Mouse (Mus musculus) MEL (cell line): Measurements from ENCODE around the gene Mfng. TPM values are rescaled to one million over a fixed set of nuclear protein-coding genes. Genes with fewer than 3 reads are reported as not detected.

Source experiments
- DNase-seq: peaks from one replicate; pipeline ENCODE4 v3.0.0; 2011; ENCODE audit warnings: low read depth, low spot score
- H3K27ac ChIP-seq: 2 replicates; pipeline ENCODE4 v1.5.1; 2012; ENCODE audit warnings: low read depth, mild to moderate bottlenecking, control low read depth, low read length, moderate library complexity; ENCODE audit not compliant: control insufficient read depth
- H3K27me3 ChIP-seq, 2 experiments: fragments of 150-350 bp in 1 of 2; sonication (generic) in 1 of 2; 2 replicates each; pipeline ENCODE4 v1.6.1; 2012; ENCODE audit warnings: low read length in 2 of 2, mild to moderate bottlenecking in 2 of 2, improper control_type of control experiment in 1 of 2, moderate library complexity in 1 of 2; ENCODE audit not compliant: insufficient read depth in 2 of 2, control insufficient read depth in 1 of 2
- H3K36me3 ChIP-seq, 2 experiments: 2 replicates each; pipeline ENCODE4 v1.6.1; 2012 to 2014; ENCODE audit warnings: low read length in 2 of 2, improper control_type of control experiment in 1 of 2, inconsistent platforms in 1 of 2, mild to moderate bottlenecking in 1 of 2; ENCODE audit not compliant: insufficient read depth in 2 of 2, control insufficient read depth in 1 of 2
- H3K4me1 ChIP-seq, 2 experiments: fragments of 150-350 bp in 1 of 2; sonication (generic) in 1 of 2; 2 replicates each; pipeline ENCODE4 v1.6.1; 2012; ENCODE audit warnings: low read length in 2 of 2, improper control_type of control experiment in 1 of 2, mild to moderate bottlenecking in 1 of 2; ENCODE audit not compliant: insufficient read depth in 2 of 2, control insufficient read depth in 1 of 2
- H3K4me3 ChIP-seq, 2 experiments: fragments of 150-350 bp in 1 of 2; sonication (generic) in 1 of 2; 2 replicates each; pipeline ENCODE4 v1.5.1; 2012; ENCODE audit warnings: low read depth in 2 of 2, low read length in 2 of 2, mild to moderate bottlenecking in 2 of 2, moderate library complexity in 2 of 2, control low read depth in 1 of 2, improper control_type of control experiment in 1 of 2; ENCODE audit not compliant: control insufficient read depth in 1 of 2, insufficient read depth in 1 of 2
- H3K79me2 ChIP-seq: 2 replicates; pipeline ENCODE4 v1.6.1; 2012; ENCODE audit warnings: mild to moderate bottlenecking, low read length, moderate library complexity; ENCODE audit not compliant: control insufficient read depth, poor library complexity, insufficient read depth
- H3K9ac ChIP-seq: 2 replicates; pipeline ENCODE4 v1.6.1; 2012; ENCODE audit warnings: low read depth, mild to moderate bottlenecking, control low read depth, low read length, moderate library complexity; ENCODE audit not compliant: control insufficient read depth, poor library complexity, severe bottlenecking
- H3K9me3 ChIP-seq: fragments of 150-350 bp; sonication (generic); replicated peaks from 2 replicates; pipeline ENCODE4 v1.6.1; 2012; ENCODE audit warnings: mild to moderate bottlenecking, low read length, improper control_type of control experiment, moderate library complexity; ENCODE audit not compliant: insufficient read depth
- CHD2 ChIP-seq: IDR thresholded peaks from 2 replicates; pipeline ENCODE4 v1.6.1; 2011; ENCODE audit warnings: low read length, improper control_type of control experiment
- CTCF ChIP-seq, 3 experiments: IDR thresholded peaks in 2 of 3; conservative IDR thresholded peaks in 1 of 3; 2 replicates each; pipeline ENCODE4 v1.5.1; 2011 to 2012; ENCODE audit warnings: low read length in 3 of 3, low read depth in 2 of 3, mild to moderate bottlenecking in 2 of 3, improper control_type of control experiment in 1 of 3, inconsistent platforms in 1 of 3, mixed read lengths in 1 of 3, moderate library complexity in 1 of 3; ENCODE audit not compliant: control insufficient read depth in 1 of 3, insufficient read depth in 1 of 3, poor library complexity in 1 of 3, severe bottlenecking in 1 of 3
- EP300 ChIP-seq, 2 experiments: IDR thresholded peaks; 2 replicates each; pipeline ENCODE4 v1.6.1; 2011; ENCODE audit warnings: improper control_type of control experiment in 2 of 2, low read length in 2 of 2, low read depth in 1 of 2, mild to moderate bottlenecking in 1 of 2
- JUND ChIP-seq: IDR thresholded peaks from 2 replicates; pipeline ENCODE4 v1.6.1; 2011; ENCODE audit warnings: low read depth, mild to moderate bottlenecking, improper control_type of control experiment, low read length
- MAFK ChIP-seq: IDR thresholded peaks from 2 replicates; pipeline ENCODE4 v1.6.1; 2011; ENCODE audit warnings: low read depth, mild to moderate bottlenecking, low read length, improper control_type of control experiment, borderline replicate concordance
- MAX ChIP-seq: IDR thresholded peaks from 2 replicates; pipeline ENCODE4 v1.6.1; 2011; ENCODE audit warnings: low read length, improper control_type of control experiment
- MYC ChIP-seq: IDR thresholded peaks from 2 replicates; pipeline ENCODE4 v1.6.1; 2011; ENCODE audit warnings: low read depth, mild to moderate bottlenecking, low read length, improper control_type of control experiment, moderate library complexity
- RAD21 ChIP-seq: IDR thresholded peaks from 2 replicates; pipeline ENCODE4 v1.6.1; 2011; ENCODE audit warnings: mild to moderate bottlenecking, low read depth, low read length, improper control_type of control experiment
- SMC3 ChIP-seq: IDR thresholded peaks from 2 replicates; pipeline ENCODE4 v1.6.1; 2011; ENCODE audit warnings: low read depth, low read length, improper control_type of control experiment
- TAL1 ChIP-seq: IDR thresholded peaks from 2 replicates; pipeline ENCODE4 v1.6.1; 2012; ENCODE audit warnings: mild to moderate bottlenecking, inconsistent platforms, low read length, moderate library complexity, mixed read lengths
- ZMIZ1 ChIP-seq: IDR thresholded peaks from 2 replicates; pipeline ENCODE4 v1.6.1; 2012; ENCODE audit warnings: low read depth, mild to moderate bottlenecking, inconsistent platforms, low read length, improper control_type of control experiment, moderate library complexity
- polyA plus RNA-seq, 2 experiments: library from polyadenylated mRNA; stranded (reverse) in 1 of 2; unstranded in 1 of 2; fragments of >175 nt in 1 of 2; fragments of >200 nt in 1 of 2; gene quantifications; 2 replicates each; pipeline versions ENCODE4 v1.2.1 to v1.2.4; 2012; ENCODE audit warnings: low replicate concordance in 2 of 2, low read depth in 1 of 2; ENCODE audit not compliant: insufficient read length in 2 of 2, insufficient read depth in 1 of 2, missing spikeins in 1 of 2
- total RNA-seq: library from RNA; depleted of rRNA; stranded (reverse); fragments of 300-350 nt; gene quantifications from 2 replicates; pipeline ENCODE4 v1.2.3, GENCODE M21; 2012

Mfng gene
- total and polyA plus RNA-seq, 3 experiments: 17.8 to 27.1 TPM; not detected in 1

DNA sequence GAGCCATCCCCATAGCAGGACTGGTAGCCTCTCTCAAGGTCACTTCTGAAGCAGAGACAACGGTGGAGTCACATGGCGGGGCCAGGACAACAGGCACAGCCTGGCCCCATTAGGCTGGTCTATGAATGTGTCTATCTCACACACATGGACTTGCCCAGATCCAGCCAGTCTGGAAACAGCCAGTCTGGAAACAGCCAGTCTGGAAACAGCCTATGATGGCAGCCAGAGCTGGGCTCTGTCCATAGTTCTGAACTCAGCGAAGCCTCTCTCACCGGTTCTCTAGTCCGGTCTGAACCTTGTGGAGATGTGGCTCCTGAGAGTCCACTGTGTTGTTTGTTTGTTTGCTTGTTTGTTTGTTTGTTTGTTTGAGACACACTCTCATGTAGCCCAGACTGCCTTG, 23.4 kb downstream of the Mfng start:
- no peak for TF ChIP-seq ZMIZ1
- TF ChIP-seq MAX: no peak
- no peak for TF ChIP-seq EP300 (IDR thresholded peaks at IDR 0.05; ENCODE audit: low read depth in 1 of 2, low read length in 2 of 2)
- TF ChIP-seq CHD2: no peak
- TF ChIP-seq TAL1: no peak
- TF ChIP-seq JUND: no peak
- Histone ChIP-seq H3K36me3 (no peaks in the 10 kb centered on the region), H3K4me3 (no peak overlapping the region), H3K79me2 (no peaks in the 10 kb centered on the region), H3K9me3 (no peaks in the 10 kb centered on the region), H3K27ac (no peak overlapping the region), H3K4me1 (no peaks in the 10 kb centered on the region), H3K9ac (no peak overlapping the region), H3K27me3 (no peaks in the 10 kb centered on the region)
- DNase-seq: peak; percentile 35

DNA sequence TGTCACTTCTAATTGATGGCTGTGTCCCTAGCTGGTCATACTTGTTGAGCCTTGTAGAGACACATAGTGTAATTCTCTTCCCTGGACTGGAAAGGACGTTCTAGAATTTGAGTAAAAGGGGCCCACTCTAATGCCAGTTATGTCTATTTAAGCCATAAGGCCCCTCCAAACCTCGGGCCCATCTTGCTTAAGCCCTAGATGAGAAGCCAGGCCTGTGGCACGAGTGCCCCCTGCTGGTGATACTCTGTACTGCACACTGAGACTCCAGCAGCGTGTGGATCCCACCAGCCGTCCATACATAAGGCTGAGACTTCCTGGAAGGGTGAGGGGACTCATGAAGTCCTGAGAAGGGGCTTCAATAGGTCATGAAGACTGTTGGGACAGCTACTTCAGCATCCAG, 29.1 kb downstream of the Mfng start:
- no peak overlapping the region for H3K27ac ChIP-seq
- no peaks in the 10 kb centered on the region for H3K4me1 ChIP-seq
- H3K9me3 ChIP-seq: no peaks in the 10 kb centered on the region
- no peak overlapping the region for H3K4me3 ChIP-seq
- H3K79me2 ChIP-seq: no peaks in the 10 kb centered on the region
- TF ChIP-seq CTCF (IDR thresholded peaks at IDR 0.05 in 2 of 3, conservative IDR thresholded peaks at IDR 0.05 in 1 of 3; ENCODE audit: control insufficient read depth in 1 of 3, insufficient read depth in 1 of 3, low read depth in 2 of 3, low read length in 3 of 3, poor library complexity in 1 of 3, severe bottlenecking in 1 of 3) (peak; percentile 53 to 74 (median 61)), SMC3 (peak; percentile 52), MYC (no peak), RAD21 (peak; percentile 60)
- peaks cover 0 to 3% of the 10 kb centered on the region in 2 experiments; a peak in 2 of 4 replicates for H3K27me3 ChIP-seq
- peak; percentile 40 for DNase-seq
- no peak overlapping the region for H3K9ac ChIP-seq
- no peaks in the 10 kb centered on the region for H3K36me3 ChIP-seq

DNA sequence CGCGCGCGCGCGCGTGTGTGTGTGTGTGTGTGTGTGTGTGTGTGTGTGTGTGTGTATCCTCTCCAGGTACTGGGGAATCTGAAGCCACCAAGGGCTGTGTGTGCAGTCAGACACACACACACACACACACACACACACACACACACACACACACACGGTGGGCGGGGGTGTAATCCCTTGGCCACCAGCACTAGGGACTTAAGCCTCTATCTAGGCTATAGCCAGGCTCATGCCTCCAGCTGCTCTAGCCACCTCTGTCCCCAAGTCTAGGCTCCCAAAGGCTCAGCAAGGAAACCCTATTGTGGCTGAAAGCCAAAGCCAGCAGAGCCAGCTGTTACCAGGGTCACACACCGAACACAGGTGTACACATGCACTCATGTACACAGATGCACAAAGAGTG, 30.4 kb downstream of the Mfng start:
- Histone ChIP-seq H3K9ac (no peak overlapping the region), H3K27me3 (peaks cover 0 to 3% of the 10 kb centered on the region in 2 experiments; a peak in 2 of 4 replicates), H3K36me3 (no peaks in the 10 kb centered on the region), H3K27ac (no peak overlapping the region), H3K4me1 (no peaks in the 10 kb centered on the region), H3K9me3 (no peaks in the 10 kb centered on the region), H3K4me3 (no peak overlapping the region), H3K79me2 (no peaks in the 10 kb centered on the region)
- no peak for DNase-seq
- TF ChIP-seq MAFK (no peak), JUND (no peak)
